Mouse (Mus musculus): Measurements from ENCODE around the gene Edn1. TPM values are rescaled to one million over a fixed set of nuclear protein-coding genes. Genes with fewer than 3 reads are reported as not detected.

The Edn1 gene
- polyA plus RNA-seq, 1 experiment from 2014 or later, result 5.7 TPM

Other genes with a start within 250 kb of the Edn1 start
- gene Hivep1, start 249.5 kb upstream of the Edn1 start, polyA plus RNA-seq (2015; fragmentation: Nextera tagmentation; extraction: Ambion mirVana), result 9.7 and 11.7 TPM in 2 replicates

All from embryonic facial prominence, embryonic 15.5 days (tissue).